Mouse (Mus musculus): Measurements from ENCODE around the gene Nav2. TPM values are rescaled to one million over a fixed set of nuclear protein-coding genes. Genes with fewer than 3 reads are reported as not detected.

Gene Nav2
- polyA plus RNA-seq, 1 experiment from 2014 or later = 8.3 TPM

DNA sequence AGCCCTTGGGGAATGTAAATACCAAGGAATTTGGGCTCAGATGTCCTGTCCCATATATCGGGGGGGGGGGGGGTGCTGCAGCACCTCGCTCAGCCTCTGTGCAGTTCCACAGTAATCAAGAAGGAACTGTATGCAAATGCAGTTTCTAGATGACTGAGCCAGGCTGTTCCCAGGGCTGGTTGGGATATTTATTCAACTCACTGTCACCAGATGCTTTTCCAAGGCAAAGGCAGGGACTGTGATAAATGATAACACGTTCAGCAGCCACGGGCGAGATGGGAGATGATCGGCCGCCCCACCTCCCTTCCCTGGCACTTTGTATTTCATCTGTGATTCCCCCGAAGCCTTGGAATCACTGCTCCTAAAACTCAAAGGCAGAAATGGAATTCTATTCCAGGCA lies 176.3 kb downstream of the Nav2 start:
- peaks cover 11% of the 10 kb centered on the region for H3K27me3 ChIP-seq (ENCODE audit: low read depth, poor library complexity, severe bottlenecking)
- H3K27ac ChIP-seq = no peak overlapping the region
- no peaks in the 10 kb centered on the region for H3K9me3 ChIP-seq (replicated peaks)
- H3K36me3 ChIP-seq = no peaks in the 10 kb centered on the region
- WGBS = 54% methylated on average over 8 of the region's 8 CpGs
- 0 out of 2 replicates have a peak, but pooled peaks cover 3% of the 10 kb centered on the region for H3K4me1 ChIP-seq
- no peak overlapping the region for H3K4me3 ChIP-seq
- DNase-seq (ENCODE audit: low spot score) = no peak

DNA sequence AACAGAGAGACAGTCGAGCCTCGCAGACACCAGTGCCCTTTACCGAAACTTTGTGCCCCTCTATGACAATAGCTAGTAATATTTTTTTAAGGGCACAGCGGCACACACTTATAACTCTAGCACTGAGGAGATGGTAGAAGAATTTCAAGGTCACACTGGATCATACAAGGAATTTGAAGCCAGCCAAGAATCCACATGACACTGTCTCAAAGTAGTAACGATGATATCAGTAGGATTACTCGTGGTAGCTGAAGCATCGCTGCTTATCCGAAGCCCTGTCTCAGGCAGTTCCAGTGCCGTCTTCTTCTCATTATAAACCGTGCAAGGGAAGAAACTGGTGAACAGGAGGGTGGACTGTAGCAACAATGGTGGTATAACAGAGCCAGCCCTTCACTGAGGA lies 177.2 kb downstream of the Nav2 start:
- Histone ChIP-seq H3K4me1 (0 out of 2 replicates have a peak, but pooled peaks cover 3% of the 10 kb centered on the region), H3K27ac (no peak overlapping the region), H3K9me3 (replicated peaks) (no peaks in the 10 kb centered on the region)

DNA sequence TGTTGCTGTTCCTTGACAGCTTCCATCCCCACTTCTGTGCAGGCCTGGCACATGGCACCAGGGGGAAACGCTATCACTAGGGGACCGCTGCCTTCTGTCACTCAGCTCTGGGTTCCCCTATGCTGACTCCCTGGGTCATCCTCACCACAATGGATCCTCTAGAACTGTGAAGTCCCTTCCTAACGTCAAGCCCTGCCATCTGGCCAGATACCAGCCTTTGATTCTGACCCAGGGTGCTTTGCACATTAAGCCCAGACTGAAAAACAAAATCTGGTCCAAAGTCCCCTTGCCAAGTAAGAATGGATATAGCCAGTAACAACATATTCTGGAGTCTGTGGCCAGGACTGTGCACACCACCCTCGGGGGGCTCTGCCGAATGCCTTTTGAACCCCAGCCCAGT lies 178.6 kb downstream of the Nav2 start:
- DNase-seq (ENCODE audit: low spot score) = no peak
- WGBS = 83% methylated on average over 5 of the region's 5 CpGs
- Histone ChIP-seq H3K36me3 (no peaks in the 10 kb centered on the region), H3K27me3 (ENCODE audit: low read depth, poor library complexity, severe bottlenecking) (peaks cover 25% of the 10 kb centered on the region), H3K27ac (no peak overlapping the region), H3K4me3 (no peak overlapping the region), H3K4me1 (peaks cover 9% of the 10 kb centered on the region), H3K9me3 (replicated peaks) (no peaks in the 10 kb centered on the region)

More for the DNA sequence above, 177.2 kb downstream of the Nav2 start:
- DNase-seq (ENCODE audit: low spot score) = no peak
- 89% methylated on average over 10 of the region's 10 CpGs for WGBS
- no peaks in the 10 kb centered on the region for H3K36me3 ChIP-seq
- H3K4me3 ChIP-seq = no peak overlapping the region
- H3K27me3 ChIP-seq (ENCODE audit: low read depth, poor library complexity, severe bottlenecking) = peaks cover 19% of the 10 kb centered on the region

DNA sequence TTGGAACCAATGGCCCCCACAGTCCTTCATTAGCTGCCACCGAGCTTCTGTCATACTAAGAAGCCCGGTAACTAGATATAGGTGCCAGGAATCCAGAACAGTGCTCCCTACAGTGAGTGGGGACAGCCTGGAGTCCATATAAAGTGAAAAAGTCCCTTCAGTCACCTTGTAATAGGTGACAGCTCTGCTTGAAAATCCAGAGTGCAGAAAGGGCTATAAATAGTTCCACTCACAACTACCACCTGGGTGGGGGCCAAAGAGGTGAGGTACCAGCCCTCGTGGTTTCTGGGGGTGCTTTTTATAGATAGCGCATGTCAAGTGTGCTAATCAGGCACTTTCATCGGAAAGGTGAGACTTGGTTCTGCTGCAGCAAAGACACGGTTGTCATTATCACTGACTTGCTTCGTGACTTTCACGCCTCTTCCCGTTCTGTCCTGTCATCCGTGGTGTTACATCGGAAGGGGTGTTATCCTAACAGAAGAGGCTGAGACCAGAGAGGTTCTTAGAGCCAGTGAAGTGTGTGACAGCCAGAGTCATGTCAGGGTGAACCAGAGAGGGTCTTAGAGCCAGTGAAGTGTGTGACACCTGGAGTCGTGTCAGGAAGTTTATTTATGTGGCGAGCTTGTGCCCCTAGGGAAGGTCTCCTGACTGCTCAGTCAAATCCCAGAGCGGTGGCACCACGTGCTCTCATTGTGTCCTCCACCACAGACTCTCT lies 179.8 kb downstream of the Nav2 start:
- Histone ChIP-seq H3K9me3 (replicated peaks) (no peaks in the 10 kb centered on the region), H3K27me3 (ENCODE audit: low read depth, poor library complexity, severe bottlenecking) (peaks cover 26% of the 10 kb centered on the region), H3K4me3 (no peak overlapping the region), H3K27ac (no peak overlapping the region), H3K4me1 (peaks cover 9% of the 10 kb centered on the region), H3K36me3 (no peaks in the 10 kb centered on the region)
- DNase-seq (ENCODE audit: low spot score) = no peak
- 59% methylated on average over 15 of the region's 15 CpGs for WGBS

DNA sequence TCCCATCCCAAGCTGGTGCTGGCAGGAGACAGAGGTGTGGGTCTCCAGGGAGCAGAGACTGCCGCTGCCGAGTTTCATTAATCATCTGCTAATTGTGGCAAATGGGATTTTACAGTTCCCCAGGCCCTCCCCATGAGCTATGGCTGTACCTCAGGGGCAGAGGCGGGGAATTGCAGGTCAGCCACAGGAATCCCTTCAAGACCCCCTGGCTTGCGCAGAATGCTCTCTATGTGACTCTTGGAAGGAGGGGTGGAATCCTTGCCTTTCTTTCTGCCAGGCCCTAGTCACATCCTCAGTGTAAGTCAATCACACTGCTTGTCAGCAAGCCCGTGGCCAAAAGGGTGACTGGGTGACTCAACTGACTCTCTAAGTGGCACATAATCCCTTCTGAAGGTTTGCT lies 182.9 kb downstream of the Nav2 start:
- no peaks in the 10 kb centered on the region for H3K9me3 ChIP-seq (replicated peaks)
- H3K27me3 ChIP-seq (ENCODE audit: low read depth, poor library complexity, severe bottlenecking) = peaks cover 26% of the 10 kb centered on the region
- WGBS = 29% methylated on average over 5 of the region's 5 CpGs
- no peak for DNase-seq (ENCODE audit: low spot score)
- peaks cover 11% of the 10 kb centered on the region for H3K4me1 ChIP-seq
- H3K4me3 ChIP-seq = no peak overlapping the region
- no peak overlapping the region for H3K27ac ChIP-seq
- H3K36me3 ChIP-seq = no peaks in the 10 kb centered on the region

DNA sequence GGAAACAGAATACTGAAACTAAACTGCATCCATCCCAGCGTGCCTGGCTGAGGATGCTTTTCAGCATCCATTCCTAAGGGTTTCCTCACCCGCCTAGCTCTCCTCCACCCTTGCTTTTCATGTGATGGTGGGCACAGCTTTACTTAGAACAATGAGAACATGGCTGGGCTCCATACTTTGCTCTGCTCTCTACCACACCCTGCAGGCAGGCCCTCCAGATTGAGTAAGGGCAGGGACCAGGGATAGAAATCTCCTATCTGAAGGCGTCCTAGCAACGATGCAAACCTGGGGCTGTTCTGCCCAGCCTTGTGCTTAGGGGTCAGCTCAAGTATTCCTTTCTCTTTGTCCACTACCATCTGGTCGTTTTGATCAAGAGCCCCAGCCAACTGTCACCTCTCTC lies 183.4 kb downstream of the Nav2 start:
- H3K27me3 ChIP-seq (ENCODE audit: low read depth, poor library complexity, severe bottlenecking) = peaks cover 26% of the 10 kb centered on the region
- H3K36me3 ChIP-seq = no peaks in the 10 kb centered on the region
- no peak overlapping the region for H3K27ac ChIP-seq
- H3K9me3 ChIP-seq (replicated peaks) = no peaks in the 10 kb centered on the region
- H3K4me1 ChIP-seq = peaks cover 11% of the 10 kb centered on the region
- 60% methylated on average over 5 of the region's 5 CpGs for WGBS
- no peak for DNase-seq (ENCODE audit: low spot score)
- no peak overlapping the region for H3K4me3 ChIP-seq

DNA sequence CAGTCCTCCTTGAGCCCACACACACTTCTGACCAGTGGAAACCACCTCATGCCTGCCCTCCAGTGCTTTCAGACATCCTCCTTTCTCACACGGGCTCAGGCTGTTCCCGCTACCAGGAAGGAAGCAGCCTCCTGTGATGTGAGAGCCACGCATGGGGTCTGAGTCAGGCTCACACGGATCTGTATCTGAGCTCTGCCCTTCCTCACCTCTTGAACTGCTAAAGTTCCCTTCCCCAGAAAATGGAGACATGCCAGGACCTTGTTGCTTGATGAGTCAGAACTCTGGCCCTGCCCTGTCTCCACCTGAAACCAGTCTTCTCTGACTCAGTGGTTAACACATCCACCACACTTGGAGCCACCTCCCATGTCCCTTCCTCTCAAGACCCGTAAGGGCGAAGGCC lies 185.1 kb downstream of the Nav2 start:
- Histone ChIP-seq H3K4me3 (no peak overlapping the region), H3K4me1 (peaks cover 11% of the 10 kb centered on the region), H3K27me3 (ENCODE audit: low read depth, poor library complexity, severe bottlenecking) (peaks cover 19% of the 10 kb centered on the region), H3K9me3 (replicated peaks) (no peaks in the 10 kb centered on the region), H3K36me3 (no peaks in the 10 kb centered on the region), H3K27ac (no peak overlapping the region)
- WGBS = 86% methylated on average over 6 of the region's 6 CpGs
- no peak for DNase-seq (ENCODE audit: low spot score)

DNA sequence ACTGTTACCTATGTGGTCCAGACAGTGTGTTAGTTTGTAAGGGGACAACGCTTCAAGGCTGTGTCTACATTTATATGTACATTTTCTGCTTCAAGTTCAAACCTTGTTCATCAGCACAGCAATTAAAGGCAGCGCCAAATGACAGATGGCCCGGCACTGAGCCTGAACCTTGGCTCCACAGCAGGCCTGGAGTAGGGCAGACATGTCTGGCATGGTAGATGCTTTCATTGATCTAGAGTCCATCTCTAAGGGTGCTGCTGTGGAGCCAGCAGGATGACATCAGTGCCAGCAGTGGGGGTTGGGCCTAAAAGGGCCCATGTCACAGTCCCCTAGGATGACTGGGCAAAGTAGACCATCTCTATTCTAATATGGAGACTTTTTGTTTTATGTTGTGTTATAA lies 186.0 kb downstream of the Nav2 start:
- DNase-seq (ENCODE audit: low spot score) = no peak
- WGBS = 91% methylated on average over 3 of the region's 3 CpGs
- no peaks in the 10 kb centered on the region for H3K9me3 ChIP-seq (replicated peaks)
- peaks cover 11% of the 10 kb centered on the region for H3K4me1 ChIP-seq
- H3K4me3 ChIP-seq = no peak overlapping the region
- H3K27ac ChIP-seq = no peak overlapping the region
- H3K27me3 ChIP-seq (ENCODE audit: low read depth, poor library complexity, severe bottlenecking) = peaks cover 18% of the 10 kb centered on the region
- H3K36me3 ChIP-seq = no peaks in the 10 kb centered on the region

DNA sequence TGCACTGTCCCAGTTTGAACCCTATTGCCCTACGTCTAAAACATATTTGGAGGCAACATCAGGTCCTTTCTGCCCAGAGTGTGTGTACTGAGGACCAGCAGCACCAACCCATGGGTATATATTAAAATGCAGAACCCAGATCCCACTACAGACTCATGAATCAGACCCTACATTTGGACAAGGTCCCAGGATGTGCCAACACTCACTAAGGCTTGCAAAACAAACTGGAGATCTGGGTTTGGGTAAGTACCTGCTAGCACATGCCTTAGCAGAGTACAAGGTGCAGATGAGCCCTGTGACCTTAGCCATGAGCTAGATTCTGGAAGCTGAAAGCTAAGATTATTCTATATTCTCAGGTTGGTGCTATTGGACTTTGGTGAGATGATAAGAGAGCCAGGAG lies 192.8 kb downstream of the Nav2 start:
- no peaks in the 10 kb centered on the region for H3K9me3 ChIP-seq (replicated peaks)
- no peaks in the 10 kb centered on the region for H3K36me3 ChIP-seq
- WGBS = 87% methylated on average over 1 of the region's 1 CpGs
- H3K27ac ChIP-seq = no peak overlapping the region
- no peak overlapping the region for H3K4me3 ChIP-seq
- DNase-seq (ENCODE audit: low spot score) = no peak
- H3K27me3 ChIP-seq (ENCODE audit: low read depth, poor library complexity, severe bottlenecking) = no peaks in the 10 kb centered on the region
- no peaks in the 10 kb centered on the region for H3K4me1 ChIP-seq

DNA sequence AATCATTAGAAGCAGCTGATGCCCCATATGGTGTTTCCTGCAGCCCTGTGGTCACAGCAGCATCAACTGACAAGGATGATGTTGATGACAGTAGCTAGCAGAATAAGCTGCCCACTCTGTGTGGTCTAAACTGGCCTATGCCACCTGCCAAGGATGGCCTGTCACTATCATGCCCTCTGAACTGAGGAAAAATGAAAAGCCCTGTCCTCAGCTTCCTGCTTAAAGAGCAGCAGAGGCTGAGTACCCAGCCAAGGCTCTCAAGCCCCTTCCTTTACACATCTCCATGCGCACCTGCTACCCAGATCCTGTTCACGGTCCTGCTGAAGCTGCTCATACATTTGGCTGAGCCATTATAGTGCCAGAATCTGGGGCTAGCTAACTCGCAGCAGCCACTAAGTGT lies 193.7 kb downstream of the Nav2 start:
- H3K4me3 ChIP-seq = no peak overlapping the region
- no peak for DNase-seq (ENCODE audit: low spot score)
- H3K27me3 ChIP-seq (ENCODE audit: low read depth, poor library complexity, severe bottlenecking) = no peaks in the 10 kb centered on the region
- H3K27ac ChIP-seq = no peak overlapping the region
- WGBS = 89% methylated on average over 3 of the region's 3 CpGs
- no peaks in the 10 kb centered on the region for H3K4me1 ChIP-seq
- no peaks in the 10 kb centered on the region for H3K9me3 ChIP-seq (replicated peaks)
- H3K36me3 ChIP-seq = no peaks in the 10 kb centered on the region

DNA sequence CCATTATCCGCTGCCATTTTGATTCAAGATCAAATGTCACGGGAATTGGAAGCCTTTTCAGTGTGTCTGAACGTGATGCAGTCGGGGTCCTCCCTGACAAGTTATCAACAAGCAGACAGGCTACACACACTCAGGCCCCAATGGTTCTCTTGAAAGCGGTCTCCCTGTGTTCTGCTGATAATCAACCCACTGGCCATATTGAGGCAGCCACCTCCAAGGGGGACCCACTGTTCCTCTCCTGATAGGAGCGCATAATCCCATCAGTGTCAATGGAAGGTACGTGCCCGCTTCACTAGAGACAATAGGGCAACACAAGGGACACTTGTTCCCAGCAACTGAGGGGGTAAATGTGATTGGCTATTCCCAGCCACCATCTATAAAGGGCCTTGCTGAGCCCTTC lies 195.9 kb downstream of the Nav2 start:
- WGBS = 83% methylated on average over 8 of the region's 8 CpGs
- no peaks in the 10 kb centered on the region for H3K4me1 ChIP-seq
- H3K9me3 ChIP-seq (replicated peaks) = no peaks in the 10 kb centered on the region
- H3K27ac ChIP-seq = no peak overlapping the region
- no peaks in the 10 kb centered on the region for H3K27me3 ChIP-seq (ENCODE audit: low read depth, poor library complexity, severe bottlenecking)
- no peak for DNase-seq (ENCODE audit: low spot score)
- no peaks in the 10 kb centered on the region for H3K36me3 ChIP-seq
- no peak overlapping the region for H3K4me3 ChIP-seq

DNA sequence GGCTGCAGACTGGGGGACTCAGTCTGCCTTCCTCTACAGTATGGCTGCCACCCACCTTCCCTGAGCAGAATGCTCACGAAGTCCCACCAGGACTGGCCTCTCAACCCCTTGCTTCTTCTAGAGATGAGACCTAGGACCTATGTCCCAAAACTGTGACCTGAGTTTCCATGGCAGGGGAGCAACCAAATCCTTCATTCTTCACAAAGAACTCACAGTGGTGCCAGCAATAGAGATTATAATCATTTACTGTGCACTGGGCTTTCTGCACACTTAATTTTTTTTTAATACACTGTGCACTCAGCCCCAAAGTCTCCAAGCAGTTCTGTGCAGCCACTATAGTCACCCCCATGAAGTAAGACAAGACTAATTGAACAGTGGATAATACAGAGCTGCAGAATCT lies 196.3 kb downstream of the Nav2 start:
- no peaks in the 10 kb centered on the region for H3K27me3 ChIP-seq (ENCODE audit: low read depth, poor library complexity, severe bottlenecking)
- WGBS = 93% methylated on average over 1 of the region's 1 CpGs

DNA sequence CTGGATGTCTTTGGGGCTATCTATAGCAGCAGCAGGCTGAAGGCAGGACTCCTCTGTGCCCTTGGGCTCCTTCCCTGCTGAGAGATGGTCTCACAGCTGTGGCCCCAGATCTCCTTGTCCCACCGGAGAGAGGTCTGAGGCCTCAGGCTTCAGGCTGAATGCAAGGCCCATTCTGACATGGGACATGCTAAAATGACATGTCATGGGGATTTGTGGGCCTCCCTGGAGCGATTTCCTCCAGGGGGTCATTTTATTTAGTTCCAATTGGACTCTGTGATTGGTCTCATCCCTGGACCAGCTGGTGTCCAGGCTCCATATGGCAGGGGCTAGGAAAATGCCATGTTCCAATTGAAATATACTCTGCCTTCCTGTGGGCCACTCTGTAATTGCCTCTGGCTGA lies 197.0 kb downstream of the Nav2 start:
- H3K9me3 ChIP-seq (replicated peaks) = no peaks in the 10 kb centered on the region
- no peak overlapping the region for H3K4me3 ChIP-seq
- 78% methylated on average over 2 of the region's 2 CpGs for WGBS
- H3K4me1 ChIP-seq = no peaks in the 10 kb centered on the region
- H3K36me3 ChIP-seq = no peaks in the 10 kb centered on the region
- H3K27me3 ChIP-seq (ENCODE audit: low read depth, poor library complexity, severe bottlenecking) = no peaks in the 10 kb centered on the region
- DNase-seq (ENCODE audit: low spot score) = no peak
- no peak overlapping the region for H3K27ac ChIP-seq

More for the DNA sequence above, 196.3 kb downstream of the Nav2 start:
- H3K4me3 ChIP-seq = no peak overlapping the region
- no peaks in the 10 kb centered on the region for H3K36me3 ChIP-seq
- H3K4me1 ChIP-seq = no peaks in the 10 kb centered on the region
- no peaks in the 10 kb centered on the region for H3K9me3 ChIP-seq (replicated peaks)
- no peak for DNase-seq (ENCODE audit: low spot score)
- no peak overlapping the region for H3K27ac ChIP-seq

DNA sequence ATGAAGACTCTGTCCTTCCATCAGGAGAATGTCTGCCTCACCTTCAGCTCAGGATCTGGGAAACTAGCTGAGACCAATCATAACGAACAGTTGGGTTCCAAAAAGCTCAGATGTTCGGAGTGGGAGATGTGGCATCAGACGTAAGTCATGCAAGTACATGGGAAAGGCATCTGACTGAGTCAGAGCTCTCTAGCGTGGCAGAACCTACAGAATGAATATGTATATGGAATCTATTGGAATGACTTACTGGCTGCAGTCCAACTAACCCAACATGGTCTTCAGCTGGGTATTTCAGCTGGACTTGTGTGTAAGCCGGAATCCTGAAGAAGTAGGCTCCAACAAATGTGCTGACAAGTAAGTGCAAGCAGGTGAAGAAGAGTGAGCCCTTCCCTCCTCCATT lies 199.6 kb downstream of the Nav2 start:
- no peak overlapping the region for H3K27ac ChIP-seq
- WGBS = 90% methylated on average over 5 of the region's 5 CpGs
- no peaks in the 10 kb centered on the region for H3K9me3 ChIP-seq (replicated peaks)
- H3K4me3 ChIP-seq = no peak overlapping the region
- no peak for DNase-seq (ENCODE audit: low spot score)
- no peaks in the 10 kb centered on the region for H3K36me3 ChIP-seq
- no peaks in the 10 kb centered on the region for H3K4me1 ChIP-seq
- H3K27me3 ChIP-seq (ENCODE audit: low read depth, poor library complexity, severe bottlenecking) = no peaks in the 10 kb centered on the region
